Mouse (Mus musculus): ENCODE data around the gene Prg3. TPM values are rescaled to one million over a fixed set of nuclear protein-coding genes. Genes with fewer than 3 reads are reported as not detected.

Prg3 gene
- polyA plus RNA-seq, 1 experiment from 2014 or later = 0.49 TPM

Other genes with a start within 250 kb of the Prg3 start
- gene Gm19426, start 244.6 kb upstream of the Prg3 start, polyA plus RNA-seq (2016; fragmentation: Nextera tagmentation; extraction: Ambion mirVana) = 8.5 and 9.2 TPM in 2 replicates
- gene Serping1, start 212.8 kb upstream of the Prg3 start, polyA plus RNA-seq (2016; fragmentation: Nextera tagmentation; extraction: Ambion mirVana) = 32.2 and 32.8 TPM in 2 replicates
- gene Ube2l6, start 189.4 kb upstream of the Prg3 start, polyA plus RNA-seq (2016; fragmentation: Nextera tagmentation; extraction: Ambion mirVana) = 90.0 and 95.3 TPM in 2 replicates
- 0.17 and 0.43 TPM in 2 replicates for gene Smtnl1, start 165.6 kb upstream of the Prg3 start, polyA plus RNA-seq (2016; fragmentation: Nextera tagmentation; extraction: Ambion mirVana)
- gene Timm10, start 161.2 kb upstream of the Prg3 start, polyA plus RNA-seq (2016; fragmentation: Nextera tagmentation; extraction: Ambion mirVana) = 62.2 and 65.6 TPM in 2 replicates
- 21.8 and 23.0 TPM in 2 replicates for gene Slc43a1, start 149.4 kb upstream of the Prg3 start, polyA plus RNA-seq (2016; fragmentation: Nextera tagmentation; extraction: Ambion mirVana)
- 0.67 and 1.2 TPM in 2 replicates for gene Rtn4rl2, start 101.5 kb upstream of the Prg3 start, polyA plus RNA-seq (2016; fragmentation: Nextera tagmentation; extraction: Ambion mirVana)
- gene Slc43a3, start 51.6 kb upstream of the Prg3 start, polyA plus RNA-seq (2016; fragmentation: Nextera tagmentation; extraction: Ambion mirVana) = 33.6 and 35.0 TPM in 2 replicates
- gene Prg2, start 7.8 kb upstream of the Prg3 start, polyA plus RNA-seq (2016; fragmentation: Nextera tagmentation; extraction: Ambion mirVana) = 0.39 and 3.1 TPM in 2 replicates
- 146 and 151 TPM in 2 replicates for gene Ssrp1, start 49.0 kb downstream of the Prg3 start, polyA plus RNA-seq (2016; fragmentation: Nextera tagmentation; extraction: Ambion mirVana)
- gene P2rx3, start 49.2 kb downstream of the Prg3 start, polyA plus RNA-seq (2016; fragmentation: Nextera tagmentation; extraction: Ambion mirVana) = 0.67 and 0.87 TPM in 2 replicates
- gene Tnks1bp1, start 59.8 kb downstream of the Prg3 start, polyA plus RNA-seq (2016; fragmentation: Nextera tagmentation; extraction: Ambion mirVana) = 33.2 and 36.6 TPM in 2 replicates
- gene Aplnr, start 148.0 kb downstream of the Prg3 start, polyA plus RNA-seq (2016; fragmentation: Nextera tagmentation; extraction: Ambion mirVana) = 8.5 and 8.6 TPM in 2 replicates
- gene Lrrc55, start 209.0 kb downstream of the Prg3 start, polyA plus RNA-seq (2016; fragmentation: Nextera tagmentation; extraction: Ambion mirVana) = 0.18 and 0.22 TPM in 2 replicates